Mouse (Mus musculus) ovary, adult 18-20 months (tissue): ENCODE results near the gene Gm20388.
"Not testable (repeated sequence)": the region's sequence is repeated elsewhere in the genome, so short reads cannot be mapped to it uniquely, and the experiment has no call there.

Experiments used
- DNase-seq: peaks from one replicate; pipeline ENCODE4 v3.0.0; 2022; ENCODE audit warnings: low spot score, mixed read lengths

Gm20388 gene

GRCm38 (mm10) chr8:123134149-123134713 lies 3223.6 kb downstream of the Gm20388 start:
- no peak for DNase-seq

DNA sequence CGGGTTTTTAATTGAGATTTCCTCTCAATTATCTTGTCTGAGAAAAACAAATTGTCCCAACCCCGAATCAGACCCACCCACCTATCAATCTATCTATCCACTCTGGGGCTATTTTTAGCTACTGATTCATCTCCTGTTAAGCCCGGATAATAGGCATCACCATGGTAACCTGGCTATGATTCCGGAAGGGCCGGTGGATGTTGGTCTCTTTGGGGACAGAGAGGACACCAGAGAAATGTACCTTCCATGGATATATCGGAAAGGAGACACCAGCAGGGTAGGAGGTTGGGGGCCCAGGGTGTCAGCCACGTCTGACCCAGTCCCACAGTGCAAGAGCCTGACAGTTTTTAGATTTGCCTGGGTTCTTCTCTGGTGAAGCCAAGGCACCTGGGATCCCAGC lies 3224.8 kb downstream of the Gm20388 start:
- DNase-seq, result no peak

DNA sequence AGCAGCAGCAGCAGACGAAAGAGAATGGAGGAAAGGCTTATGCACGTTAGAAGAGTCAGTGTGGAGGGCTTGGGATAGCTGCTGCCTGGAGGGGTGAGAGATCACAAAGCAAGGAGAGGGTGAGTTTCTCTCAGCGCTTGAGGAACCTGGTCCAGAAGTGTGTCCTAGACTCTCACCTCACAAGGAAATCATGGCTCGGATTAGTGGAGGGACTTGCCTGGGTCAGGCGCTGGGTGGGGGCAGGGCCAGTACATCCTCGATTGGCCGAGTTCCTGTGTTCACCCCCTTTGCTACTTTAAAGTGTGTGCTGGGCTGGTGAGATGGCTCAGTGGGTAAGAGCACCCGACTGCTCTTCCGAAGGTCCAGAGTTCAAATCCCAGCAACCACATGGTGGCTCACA lies 3225.2 kb downstream of the Gm20388 start:
- no peak for DNase-seq

DNA sequence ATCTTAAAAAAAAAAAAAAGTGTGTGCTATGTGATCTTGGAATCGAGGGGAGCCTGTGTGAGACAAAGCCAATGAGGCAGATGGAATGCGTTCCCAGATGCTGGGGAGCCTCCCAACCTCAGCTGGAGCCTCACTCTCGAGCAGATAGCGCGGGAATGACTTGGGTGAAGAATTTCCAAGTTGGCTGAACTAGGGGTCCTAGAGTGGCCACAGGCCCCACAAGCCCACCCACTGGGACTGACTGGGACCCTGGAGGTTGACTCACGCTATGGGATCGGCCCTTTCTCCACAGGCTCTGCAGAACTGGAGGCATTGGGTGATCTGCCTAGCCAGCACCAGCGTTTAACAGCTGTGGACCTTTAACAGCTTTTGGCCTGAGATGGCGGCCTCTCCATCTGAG lies 3225.6 kb downstream of the Gm20388 start:
- DNase-seq, result no peak

DNA sequence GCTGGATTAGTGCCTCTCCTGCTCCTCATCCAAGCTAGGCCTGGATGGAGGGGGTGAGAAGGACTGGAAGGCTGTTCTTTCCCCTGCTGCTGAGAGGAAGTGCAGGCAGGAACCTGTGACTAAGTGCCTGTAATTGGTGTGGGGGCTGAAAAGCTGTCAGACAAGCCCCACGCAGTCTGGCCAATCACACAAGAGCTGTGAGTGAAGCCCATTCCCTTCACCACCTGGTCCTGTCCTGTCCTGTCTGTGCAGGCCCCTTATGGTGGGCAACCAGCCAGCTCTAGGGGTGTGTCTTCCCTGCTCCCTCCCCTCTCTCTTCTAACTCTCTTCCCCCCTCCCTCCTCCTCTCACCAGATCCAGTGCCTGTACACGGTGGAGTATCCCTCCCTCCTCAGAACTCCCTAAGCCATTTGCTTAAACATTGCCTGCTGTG lies 3227.0 kb downstream of the Gm20388 start:
- no peak for DNase-seq

GRCm38 (mm10) chr8:123138741-123139140 lies 3228.1 kb downstream of the Gm20388 start:
- DNase-seq, result no peak

DNA sequence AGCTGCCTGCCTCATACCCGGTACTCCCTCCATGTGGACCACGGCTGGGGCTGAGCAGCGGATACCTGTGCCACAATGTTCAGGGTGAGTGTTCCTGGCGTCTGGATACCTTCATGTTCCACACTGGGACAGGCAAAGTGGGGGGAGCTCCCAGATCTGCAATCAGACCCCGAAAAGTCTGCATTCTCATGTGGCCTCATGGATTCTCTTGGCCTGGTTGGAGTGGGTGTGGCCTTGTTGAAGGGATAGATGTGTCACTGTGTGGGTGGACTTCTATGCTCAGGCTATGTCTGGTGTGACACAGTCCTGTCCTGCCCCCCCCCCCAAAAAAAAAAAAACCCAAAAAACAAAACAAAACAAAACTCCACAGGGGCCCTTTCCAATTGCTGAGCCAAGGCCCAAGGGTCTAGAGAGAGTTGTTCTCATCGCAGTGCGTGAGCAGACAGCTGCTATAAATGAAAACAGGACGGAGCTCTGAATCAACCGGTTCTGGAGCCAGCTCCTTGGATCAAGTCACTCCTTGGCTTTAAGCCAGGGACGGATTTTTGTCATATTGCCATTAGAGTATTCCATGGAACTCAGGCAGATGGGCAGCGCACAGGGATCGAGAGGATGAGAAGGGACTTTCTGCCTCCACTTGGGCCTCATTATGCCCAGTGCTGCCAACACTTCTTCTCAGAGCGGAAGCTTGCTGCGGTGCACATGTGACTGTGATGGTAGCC lies 3231.3 kb downstream of the Gm20388 start:
- DNase-seq, result peak; percentile 52

DNA sequence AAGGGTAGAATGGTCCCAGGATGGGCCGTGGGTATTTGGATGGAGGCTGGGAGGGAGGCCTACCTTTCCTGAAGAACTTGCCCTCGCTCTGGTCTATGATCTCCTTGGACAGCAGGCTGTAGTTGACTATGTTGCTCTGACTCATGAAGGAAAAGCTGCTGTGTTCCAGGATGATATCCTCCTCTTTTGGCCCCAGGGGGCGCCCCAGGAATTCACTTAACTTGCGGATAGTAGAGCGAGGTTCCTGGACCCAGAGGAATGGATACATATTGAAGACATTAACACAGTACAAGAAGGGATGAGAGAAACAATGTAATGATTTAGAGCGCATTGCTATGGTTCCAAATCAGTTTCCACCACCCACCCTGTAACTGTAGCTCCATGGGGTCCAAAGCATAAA lies 3234.6 kb downstream of the Gm20388 start:
- no peak for DNase-seq

DNA sequence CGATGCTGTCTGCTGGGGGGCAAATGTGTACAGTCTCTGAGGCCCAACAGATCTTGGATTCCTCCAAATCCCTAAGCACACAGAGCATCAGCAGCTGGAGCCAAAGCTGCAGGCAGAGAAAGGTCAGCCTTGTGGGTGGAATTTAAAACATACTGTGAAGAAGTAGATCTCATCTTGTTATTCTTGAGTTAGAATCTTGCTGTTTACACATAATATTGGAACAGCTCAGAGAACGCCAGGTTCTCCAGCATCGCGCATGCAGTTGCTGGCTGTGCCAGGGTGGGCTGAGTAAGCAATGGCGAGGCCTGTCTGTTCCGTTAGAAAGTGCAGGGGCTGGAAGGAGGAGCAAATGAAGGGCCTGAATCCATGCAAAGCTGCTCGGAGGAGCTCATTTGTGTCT lies 3235.7 kb downstream of the Gm20388 start:
- no peak for DNase-seq

GRCm38 (mm10) chr8:123150737-123151171 lies 3240.1 kb downstream of the Gm20388 start:
- DNase-seq, result no peak

- no peak for DNase-seq
Observed at GRCm38 (mm10) chr8:123155177-123155576, 3244.5 kb downstream of the Gm20388 start.

GRCm38 (mm10) chr8:123156070-123156773 lies 3245.6 kb downstream of the Gm20388 start:
- no peak for DNase-seq

DNA sequence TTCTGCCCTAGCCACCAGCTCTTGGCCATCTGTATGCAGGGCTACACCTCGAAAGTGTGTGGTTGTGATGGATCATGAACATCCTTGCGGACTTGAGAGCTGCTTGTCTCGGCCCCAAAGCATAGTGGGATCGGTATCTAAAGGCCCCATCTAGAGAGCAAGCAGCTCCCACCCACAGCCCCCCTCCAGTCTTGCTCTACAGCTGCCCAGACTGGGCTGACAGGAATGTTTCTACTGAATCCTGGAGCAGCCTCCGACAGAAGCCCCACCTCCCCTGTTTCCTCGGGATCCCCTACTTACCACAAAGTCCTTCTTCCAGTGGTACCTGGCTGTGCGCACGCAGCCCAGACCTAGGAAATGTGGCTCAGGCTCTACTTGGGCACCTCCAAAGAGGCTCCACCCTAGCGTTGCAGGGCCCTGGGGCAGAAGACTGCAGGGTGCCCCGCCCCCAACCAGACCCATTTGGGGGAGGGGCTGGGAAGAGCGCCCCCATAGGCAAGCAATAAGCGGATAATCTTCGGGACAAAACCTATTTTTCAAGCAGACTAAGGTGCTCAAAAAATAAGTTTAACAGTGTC lies 3247.3 kb downstream of the Gm20388 start, which contains the start of gene Sult5a1:
Sult5a1 (minus strand) TSS at position 428 of the 578 bp plus-strand sequence.
- no peak for DNase-seq

- DNase-seq, result no peak
Observed at GRCm38 (mm10) chr8:123181391-123181790, 3270.8 kb downstream of the Gm20388 start.

GRCm38 (mm10) chr8:123185566-123186409 lies 3275.1 kb downstream of the Gm20388 start, which contains the start of gene Dpep1:
Gene Dpep1, plus strand, starts transcription at chr8:123186242.
- peak; percentile 22 for DNase-seq

DNA sequence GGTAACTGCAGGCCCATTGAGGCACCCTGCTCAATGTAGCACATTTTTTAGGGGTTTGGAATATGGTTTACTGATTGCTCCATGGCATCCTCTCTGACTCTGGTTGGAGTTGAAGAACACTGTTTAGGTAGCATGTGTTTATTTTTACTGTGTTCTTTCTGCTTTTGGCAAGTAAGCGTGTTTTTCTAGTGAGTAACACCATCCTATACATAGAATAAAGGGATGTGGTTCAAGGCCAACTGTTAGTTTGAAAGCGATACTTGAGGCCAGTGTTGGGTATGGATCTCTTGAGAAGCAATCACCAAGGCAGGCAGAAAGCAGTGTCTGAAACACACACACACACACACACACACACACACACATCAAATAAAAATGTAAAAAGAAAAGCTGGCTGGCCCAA lies 3277.4 kb downstream of the Gm20388 start:
- no peak for DNase-seq

DNA sequence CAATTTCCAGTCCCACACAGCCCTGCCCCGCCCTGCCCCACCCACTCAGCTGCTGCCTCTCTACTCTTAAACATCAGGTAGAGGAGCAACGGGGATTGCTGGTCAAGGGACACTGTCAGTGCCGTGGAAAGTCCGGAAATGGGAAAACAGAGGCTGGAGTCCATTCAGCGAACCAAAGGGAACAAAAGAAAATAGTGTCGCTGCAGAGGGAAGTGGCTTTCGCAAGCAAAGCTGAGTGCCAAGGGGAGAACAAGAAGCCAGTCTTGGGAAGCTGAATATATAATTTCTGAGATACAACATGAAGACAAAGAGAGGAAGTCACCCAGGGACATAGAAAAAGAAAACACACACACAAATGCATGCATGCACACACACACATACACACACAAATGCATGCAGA lies 3278.2 kb downstream of the Gm20388 start:
- no peak for DNase-seq

GRCm38 (mm10) chr8:123190678-123191077 lies 3280.0 kb downstream of the Gm20388 start:
- peak; percentile 57 for DNase-seq

DNA sequence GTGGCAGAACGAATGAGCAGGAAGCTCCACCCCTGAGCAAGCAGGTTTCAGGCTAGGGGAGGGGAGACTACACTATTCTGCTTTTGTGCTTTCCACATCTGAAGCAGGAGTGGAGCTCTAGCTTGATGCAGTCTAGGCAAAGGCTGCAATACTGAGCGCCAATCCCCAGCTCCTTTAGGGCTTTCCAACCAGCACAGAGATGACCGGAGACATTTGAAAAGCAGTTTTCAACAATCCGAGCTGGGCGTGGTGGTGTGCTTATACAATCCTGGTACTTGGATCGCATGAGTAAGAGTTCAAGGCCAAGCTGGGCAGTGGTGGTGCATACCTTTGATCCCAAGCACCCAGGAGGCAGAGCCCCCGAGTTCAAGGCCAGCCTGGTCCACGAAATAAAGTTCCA lies 3281.3 kb downstream of the Gm20388 start:
- DNase-seq, result no peak

GRCm38 (mm10) chr8:123193771-123194170 lies 3283.1 kb downstream of the Gm20388 start:
- DNase-seq, result no peak

DNA sequence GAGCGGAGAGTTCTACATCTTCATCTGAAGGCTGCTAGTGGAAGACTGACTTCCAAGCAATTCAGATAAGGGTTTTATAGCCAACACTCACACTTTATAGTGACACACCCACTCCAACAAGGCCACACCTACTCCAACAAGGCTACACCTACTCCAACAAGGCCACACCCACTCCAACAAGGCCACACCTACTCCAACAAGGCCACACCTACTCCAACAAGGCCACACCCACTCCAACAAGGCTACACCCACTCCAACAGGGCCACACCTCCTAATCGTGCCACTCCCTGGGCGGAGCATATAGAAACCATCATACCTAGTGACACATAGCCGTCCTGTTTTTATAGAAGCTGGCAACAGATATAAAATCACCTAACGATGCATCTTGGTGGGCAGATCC lies 3286.4 kb downstream of the Gm20388 start:
- not testable (repeated sequence) for DNase-seq

- DNase-seq, result no peak
Observed at GRCm38 (mm10) chr8:123199864-123200263, 3289.2 kb downstream of the Gm20388 start.
